Mouse (Mus musculus): ENCODE data around the gene Gm20532. TPM values are rescaled to one million over a fixed set of nuclear protein-coding genes. Genes with fewer than 3 reads are reported as not detected.

Gm20532 gene
- polyA plus RNA-seq, 1 experiment from 2014 or later, result not detected

DNA sequence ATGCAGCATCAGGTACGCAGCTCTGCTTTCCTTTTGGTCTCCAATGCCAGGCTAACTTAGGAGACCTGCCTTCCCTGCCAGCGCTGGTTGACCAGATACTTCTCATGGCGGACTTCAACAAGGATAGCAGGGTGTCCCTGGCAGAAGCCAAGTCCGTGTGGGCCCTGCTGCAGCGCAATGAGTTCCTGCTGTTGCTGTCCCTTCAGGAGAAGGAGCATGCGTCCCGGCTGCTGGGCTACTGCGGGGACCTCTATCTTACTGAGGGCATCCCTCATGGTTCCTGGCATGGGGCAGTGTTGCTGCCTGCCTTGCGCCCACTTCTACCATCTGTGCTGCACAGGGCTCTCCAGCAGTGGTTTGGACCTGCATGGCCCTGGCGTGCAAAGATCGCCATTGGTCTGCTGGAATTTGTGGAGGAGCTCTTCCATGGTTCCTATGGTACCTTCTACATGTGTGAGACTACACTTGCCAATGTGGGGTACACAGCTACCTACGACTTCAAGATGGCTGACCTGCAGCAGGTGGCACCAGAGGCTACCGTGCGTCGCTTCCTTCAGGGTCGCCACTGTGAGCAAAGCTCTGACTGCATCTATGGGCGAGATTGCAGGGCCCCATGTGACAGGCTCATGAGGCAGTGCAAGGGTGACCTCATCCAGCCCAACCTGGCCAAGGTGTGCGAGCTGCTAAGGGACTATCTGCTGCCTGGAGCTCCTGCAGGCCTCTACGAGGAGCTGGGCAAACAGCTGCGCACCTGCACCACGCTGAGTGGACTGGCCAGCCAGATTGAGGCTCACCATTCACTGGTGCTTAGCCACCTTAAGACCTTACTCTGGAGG is 49.3 kb downstream of the Gm20532 start:
- no peaks in the 10 kb centered on the region for H3K27me3 ChIP-seq (ENCODE audit: control insufficient read depth, insufficient read depth, low read length)
- DNase-seq (ENCODE audit: low spot score) (no peak), ATAC-seq (ENCODE audit: insufficient read depth, low FRiP score, low TSS enrichment) (no peak)
- WGBS, result 76% methylated on average over 21 of the region's 21 CpGs
- H3K36me3 ChIP-seq (ENCODE audit: control insufficient read depth, insufficient read depth, low read length), result peaks cover 9% of the 10 kb centered on the region
- no peak overlapping the region for H3K4me2 ChIP-seq (ENCODE audit: low read depth)
- H3K9me3 ChIP-seq (ENCODE audit: control insufficient read depth, low read length), result no peaks in the 10 kb centered on the region
- H3K27ac ChIP-seq (ENCODE audit: low read depth, low read length), result no peak overlapping the region
- H3K9ac ChIP-seq (ENCODE audit: low read length), result no peak overlapping the region
- no peak overlapping the region for H3K4me3 ChIP-seq (ENCODE audit: low read depth, low read length)
- H3K4me1 ChIP-seq (ENCODE audit: control insufficient read depth, insufficient read depth, low read length), result peaks cover 13% of the 10 kb centered on the region

DNA sequence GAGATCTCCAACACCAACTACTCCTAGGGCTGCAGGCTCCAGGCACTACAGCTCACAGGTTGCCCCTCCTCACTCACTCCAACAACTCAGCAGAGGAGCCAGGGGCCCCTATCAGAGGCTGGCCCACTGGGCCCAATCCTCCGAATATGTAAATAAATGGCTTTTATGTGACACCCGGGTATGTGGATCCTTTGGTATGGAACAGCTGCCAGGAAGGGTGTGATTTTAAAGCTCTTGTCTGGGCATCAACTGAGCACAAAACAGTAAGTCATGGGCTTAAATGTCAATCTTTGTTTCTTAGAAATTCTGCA is 49.8 kb downstream of the Gm20532 start:
- Histone ChIP-seq H3K4me1 (ENCODE audit: control insufficient read depth, insufficient read depth, low read length) (peaks cover 11% of the 10 kb centered on the region), H3K9ac (ENCODE audit: low read length) (no peak overlapping the region), H3K36me3 (ENCODE audit: control insufficient read depth, insufficient read depth, low read length) (peaks cover 9% of the 10 kb centered on the region), H3K9me3 (ENCODE audit: control insufficient read depth, low read length) (no peaks in the 10 kb centered on the region), H3K27me3 (ENCODE audit: control insufficient read depth, insufficient read depth, low read length) (no peaks in the 10 kb centered on the region), H3K4me2 (ENCODE audit: low read depth) (no peak overlapping the region), H3K4me3 (ENCODE audit: low read depth, low read length) (no peak overlapping the region), H3K27ac (ENCODE audit: low read depth, low read length) (no peak overlapping the region)
- no peak for ATAC-seq (ENCODE audit: insufficient read depth, low FRiP score, low TSS enrichment)
- WGBS, result 57% methylated on average over 2 of the region's 2 CpGs
- DNase-seq (ENCODE audit: low spot score), result no peak

DNA sequence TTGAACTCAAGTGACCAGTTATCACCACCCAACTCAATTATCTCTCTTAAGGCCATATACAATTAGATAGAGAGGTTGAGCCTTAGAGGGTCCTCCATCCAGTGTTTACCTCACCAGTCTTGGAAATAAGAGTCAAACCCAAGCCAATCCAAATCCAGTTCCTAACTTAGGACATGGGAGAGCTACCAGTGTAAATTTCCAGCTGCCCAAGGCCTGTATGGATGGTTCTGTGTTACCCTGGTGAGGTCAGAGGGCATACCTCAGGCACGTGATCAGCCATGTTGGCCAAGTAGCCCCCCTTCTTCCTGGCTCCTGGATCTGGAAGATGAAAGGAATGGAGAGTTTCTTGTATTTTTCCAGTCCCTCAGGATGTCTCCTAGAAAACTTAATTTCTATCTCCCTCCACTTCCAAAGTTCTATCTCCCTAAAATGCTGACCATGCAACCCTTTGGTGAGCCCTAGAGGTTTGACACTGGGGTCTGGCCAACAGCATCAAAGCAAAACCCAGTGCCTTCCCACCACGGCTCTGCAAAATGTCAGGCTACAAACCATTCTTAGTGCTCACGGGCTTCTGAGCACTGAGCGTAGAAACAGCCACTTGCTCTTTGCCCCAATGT is 51.0 kb downstream of the Gm20532 start:
- ATAC-seq (ENCODE audit: insufficient read depth, low FRiP score, low TSS enrichment) (no peak), DNase-seq (ENCODE audit: low spot score) (no peak)
- H3K4me2 ChIP-seq (ENCODE audit: low read depth), result no peak overlapping the region
- H3K4me3 ChIP-seq (ENCODE audit: low read depth, low read length), result no peak overlapping the region
- 82% methylated on average over 4 of the region's 4 CpGs for WGBS
- no peaks in the 10 kb centered on the region for H3K27me3 ChIP-seq (ENCODE audit: control insufficient read depth, insufficient read depth, low read length)
- H3K27ac ChIP-seq (ENCODE audit: low read depth, low read length), result no peak overlapping the region
- no peak overlapping the region for H3K9ac ChIP-seq (ENCODE audit: low read length)
- H3K9me3 ChIP-seq (ENCODE audit: control insufficient read depth, low read length), result no peaks in the 10 kb centered on the region
- peaks cover 9% of the 10 kb centered on the region for H3K36me3 ChIP-seq (ENCODE audit: control insufficient read depth, insufficient read depth, low read length)
- peaks cover 11% of the 10 kb centered on the region for H3K4me1 ChIP-seq (ENCODE audit: control insufficient read depth, insufficient read depth, low read length)

DNA sequence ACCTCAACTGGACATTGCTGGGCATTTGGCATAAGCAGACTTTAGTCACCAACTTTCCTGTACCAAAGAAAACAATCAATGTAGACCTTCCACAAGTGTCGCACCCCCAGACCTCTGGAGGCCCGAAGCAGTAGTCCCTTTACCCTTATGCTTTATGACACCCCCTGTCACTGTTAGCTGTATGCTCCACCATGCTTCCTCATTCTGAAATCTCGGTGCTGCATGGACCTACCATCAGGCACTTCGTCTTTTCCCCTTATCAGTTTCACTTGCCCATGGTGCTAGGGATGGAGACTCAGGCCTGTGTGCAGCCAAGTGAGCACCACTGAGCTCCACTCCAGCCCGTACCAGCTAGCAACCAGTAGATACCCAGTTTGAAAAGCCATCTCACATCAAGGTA is 51.6 kb downstream of the Gm20532 start:
- ATAC-seq (ENCODE audit: insufficient read depth, low FRiP score, low TSS enrichment), result no peak
- WGBS, result 87% methylated on average over 5 of the region's 5 CpGs
- peak overlapping the region; percentile 5; the same call in 1 of the 2 replicates for H3K9ac ChIP-seq (ENCODE audit: low read length)
- H3K27me3 ChIP-seq (ENCODE audit: control insufficient read depth, insufficient read depth, low read length), result no peaks in the 10 kb centered on the region
- no peaks in the 10 kb centered on the region for H3K9me3 ChIP-seq (ENCODE audit: control insufficient read depth, low read length)
- H3K36me3 ChIP-seq (ENCODE audit: control insufficient read depth, insufficient read depth, low read length), result peaks cover 9% of the 10 kb centered on the region
- no peak for DNase-seq (ENCODE audit: low spot score)
- H3K4me3 ChIP-seq (ENCODE audit: low read depth, low read length), result 0 out of 2 replicates have a peak overlapping the region, but pooled peaks have one; percentile 97
- peak overlapping the region; percentile 52 for H3K4me2 ChIP-seq (ENCODE audit: low read depth)
- H3K4me1 ChIP-seq (ENCODE audit: control insufficient read depth, insufficient read depth, low read length), result peaks cover 11% of the 10 kb centered on the region
- no peak overlapping the region for H3K27ac ChIP-seq (ENCODE audit: low read depth, low read length)

DNA sequence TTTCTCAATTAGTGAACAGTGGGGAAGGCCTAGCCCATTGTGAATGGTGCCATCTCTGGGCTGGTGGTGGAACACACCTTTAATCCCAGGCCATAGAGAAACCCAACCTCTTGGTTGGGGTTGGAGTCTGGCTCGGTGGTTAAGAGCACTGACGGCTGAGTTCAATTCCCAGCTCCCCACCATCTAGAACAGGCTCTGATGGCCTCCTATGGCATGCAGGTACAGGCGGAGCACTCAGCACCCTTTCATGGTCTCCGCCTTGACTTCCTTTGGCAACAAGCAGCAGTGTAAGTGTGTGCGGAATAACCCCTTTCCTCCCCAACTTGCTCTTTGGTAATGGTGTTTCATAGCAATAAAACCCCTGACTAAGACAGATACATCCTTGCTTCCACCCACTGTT is 52.1 kb downstream of the Gm20532 start:
- Histone ChIP-seq H3K4me2 (ENCODE audit: low read depth) (peak overlapping the region; percentile 52), H3K9ac (ENCODE audit: low read length) (peak overlapping the region; percentile 5; the same call in 1 of the 2 replicates), H3K36me3 (ENCODE audit: control insufficient read depth, insufficient read depth, low read length) (peaks cover 9% of the 10 kb centered on the region), H3K27ac (ENCODE audit: low read depth, low read length) (no peak overlapping the region), H3K4me3 (ENCODE audit: low read depth, low read length) (peak overlapping the region; percentile 97), H3K9me3 (ENCODE audit: control insufficient read depth, low read length) (no peaks in the 10 kb centered on the region), H3K4me1 (ENCODE audit: control insufficient read depth, insufficient read depth, low read length) (peaks cover 11% of the 10 kb centered on the region), H3K27me3 (ENCODE audit: control insufficient read depth, insufficient read depth, low read length) (no peaks in the 10 kb centered on the region)
- DNase-seq (ENCODE audit: low spot score) (no peak), ATAC-seq (ENCODE audit: insufficient read depth, low FRiP score, low TSS enrichment) (no peak)
- WGBS, result 77% methylated on average over 5 of the region's 5 CpGs

DNA sequence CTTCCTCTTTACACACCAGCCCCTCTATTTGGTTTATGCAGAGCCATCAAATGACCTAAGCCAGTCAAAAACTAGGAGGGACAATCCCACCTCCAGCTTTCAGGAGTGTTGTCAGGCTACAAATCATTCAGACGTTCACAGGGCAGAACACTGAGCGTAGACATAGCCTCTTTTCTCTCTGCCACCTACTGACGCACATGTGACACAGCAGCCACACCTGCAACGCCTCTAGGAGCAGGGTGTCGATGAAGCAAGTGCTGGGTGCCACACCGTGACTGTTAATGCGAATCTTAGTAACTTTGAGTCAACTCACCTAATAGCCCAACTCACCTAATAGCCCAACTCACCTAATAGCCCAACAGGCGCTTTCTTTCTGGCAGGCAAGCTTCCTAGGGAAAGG is 52.6 kb downstream of the Gm20532 start:
- Histone ChIP-seq H3K27me3 (ENCODE audit: control insufficient read depth, insufficient read depth, low read length) (no peaks in the 10 kb centered on the region), H3K4me1 (ENCODE audit: control insufficient read depth, insufficient read depth, low read length) (peaks cover 11% of the 10 kb centered on the region), H3K36me3 (ENCODE audit: control insufficient read depth, insufficient read depth, low read length) (peaks cover 9% of the 10 kb centered on the region), H3K9ac (ENCODE audit: low read length) (peak overlapping the region; percentile 98), H3K4me2 (ENCODE audit: low read depth) (peak overlapping the region; percentile 52), H3K27ac (ENCODE audit: low read depth, low read length) (no peak overlapping the region), H3K4me3 (ENCODE audit: low read depth, low read length) (peak overlapping the region; percentile 97), H3K9me3 (ENCODE audit: control insufficient read depth, low read length) (no peaks in the 10 kb centered on the region)
- WGBS, result 15% methylated on average over 8 of the region's 8 CpGs
- ATAC-seq (ENCODE audit: insufficient read depth, low FRiP score, low TSS enrichment) (no peak), DNase-seq (ENCODE audit: low spot score) (peak; percentile 47)

DNA sequence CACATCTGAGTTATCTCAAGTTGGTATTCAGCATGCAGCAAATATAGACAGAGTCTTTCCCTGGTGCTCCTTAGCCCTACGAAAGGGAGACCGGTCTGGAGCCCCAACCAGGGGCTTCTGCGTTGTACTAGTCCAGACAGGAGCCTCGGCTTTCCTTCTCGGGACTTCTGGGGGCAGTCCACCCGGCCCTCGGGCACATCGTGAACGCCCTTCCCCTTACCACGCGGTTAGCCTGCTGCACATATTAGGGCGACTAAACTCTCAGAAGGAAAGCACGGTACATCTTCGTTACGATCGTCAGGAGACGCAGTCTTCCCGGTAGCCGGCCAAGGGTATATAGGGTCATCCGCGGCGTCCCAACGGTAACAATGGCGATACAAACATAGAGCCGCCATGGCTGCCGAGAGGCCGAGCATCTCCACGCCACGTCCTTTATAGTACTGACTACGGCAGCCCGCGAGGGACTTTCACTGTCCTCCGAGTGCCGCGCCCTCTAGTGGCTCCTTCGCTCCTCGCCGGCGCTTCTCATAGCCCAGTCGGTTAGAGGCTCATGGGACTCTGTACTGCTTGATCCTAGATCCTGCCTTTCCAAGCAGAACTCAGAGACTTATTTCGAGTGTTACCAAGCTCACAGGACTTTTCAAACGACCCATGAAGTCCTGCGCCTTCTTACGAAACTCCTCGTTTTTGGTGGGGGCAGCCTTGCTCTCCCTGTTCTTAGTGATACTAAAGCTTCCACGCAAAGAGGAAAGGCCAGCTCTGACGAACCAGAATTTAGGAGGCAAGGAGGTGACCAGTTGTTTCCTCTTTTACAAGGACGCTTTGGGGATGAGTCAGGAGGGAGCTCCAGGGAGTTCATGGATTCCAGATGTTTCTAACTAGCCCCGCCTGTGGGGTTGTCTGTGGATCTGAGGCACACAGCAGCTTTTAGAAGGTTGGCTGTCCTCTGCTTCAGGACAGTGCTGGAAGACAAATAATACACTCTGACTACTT is 53.7 kb downstream of the Gm20532 start:
- Histone ChIP-seq H3K9me3 (ENCODE audit: control insufficient read depth, low read length) (no peaks in the 10 kb centered on the region), H3K4me1 (ENCODE audit: control insufficient read depth, insufficient read depth, low read length) (peaks cover 11% of the 10 kb centered on the region), H3K4me3 (ENCODE audit: low read depth, low read length) (peak overlapping the region; percentile 97), H3K27me3 (ENCODE audit: control insufficient read depth, insufficient read depth, low read length) (no peaks in the 10 kb centered on the region), H3K27ac (ENCODE audit: low read depth, low read length) (peak overlapping the region; percentile 67), H3K9ac (ENCODE audit: low read length) (peak overlapping the region; percentile 98), H3K36me3 (ENCODE audit: control insufficient read depth, insufficient read depth, low read length) (peaks cover 9% of the 10 kb centered on the region), H3K4me2 (ENCODE audit: low read depth) (peak overlapping the region; percentile 52)
- DNase-seq (ENCODE audit: low spot score) (peak; percentile 96), ATAC-seq (ENCODE audit: insufficient read depth, low FRiP score, low TSS enrichment) (peak; percentile 84)
- 4% methylated on average over 49 of the region's 49 CpGs for WGBS

DNA sequence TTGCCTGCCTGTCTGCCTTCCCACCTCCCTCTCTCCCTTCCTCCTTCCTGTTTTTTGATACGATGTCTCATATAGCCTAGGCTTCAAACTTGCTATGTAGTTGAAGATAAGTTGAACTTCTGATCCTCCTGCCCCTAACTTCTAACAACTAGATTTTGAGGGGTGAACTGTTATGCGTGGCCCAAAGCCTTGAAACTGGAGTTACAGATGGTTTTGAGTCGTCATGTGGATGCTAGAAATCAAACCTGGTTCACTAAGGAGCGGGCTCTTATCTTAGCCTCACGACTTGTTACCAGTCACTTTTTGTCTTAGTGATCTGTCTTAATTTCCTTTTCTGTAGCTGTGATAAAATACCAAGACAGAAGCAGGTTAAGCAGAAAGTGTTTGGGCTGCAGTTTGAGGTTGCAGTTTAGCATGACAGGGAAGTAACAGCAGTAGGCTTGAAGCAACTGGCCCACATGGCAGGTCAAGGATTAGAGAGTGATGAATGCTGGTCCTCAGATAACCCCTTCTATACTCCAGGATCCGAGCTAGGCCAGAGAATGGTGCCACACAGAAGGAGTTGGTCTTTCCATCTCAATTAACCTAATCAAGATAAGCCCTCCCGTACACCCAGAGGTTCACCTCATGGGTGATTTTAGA is 54.7 kb downstream of the Gm20532 start:
- Histone ChIP-seq H3K9me3 (ENCODE audit: control insufficient read depth, low read length) (no peaks in the 10 kb centered on the region), H3K4me2 (ENCODE audit: low read depth) (no peak overlapping the region), H3K9ac (ENCODE audit: low read length) (no peak overlapping the region), H3K27ac (ENCODE audit: low read depth, low read length) (no peak overlapping the region), H3K4me3 (ENCODE audit: low read depth, low read length) (peak overlapping the region; percentile 2; the same call in 1 of the 2 replicates), H3K36me3 (ENCODE audit: control insufficient read depth, insufficient read depth, low read length) (peaks cover 7% of the 10 kb centered on the region), H3K4me1 (ENCODE audit: control insufficient read depth, insufficient read depth, low read length) (peaks cover 11% of the 10 kb centered on the region), H3K27me3 (ENCODE audit: control insufficient read depth, insufficient read depth, low read length) (no peaks in the 10 kb centered on the region)
- ATAC-seq (ENCODE audit: insufficient read depth, low FRiP score, low TSS enrichment) (no peak), DNase-seq (ENCODE audit: low spot score) (no peak)
- 87% methylated on average over 7 of the region's 7 CpGs for whole genome bisulfite sequencing

Data from neural tube, embryonic 11.5 days (tissue).